Mouse (Mus musculus) embryonic facial prominence, embryonic 14.5 days (tissue): Measurements from ENCODE around the gene Otud7a. TPM values are rescaled to one million over a fixed set of nuclear protein-coding genes. Genes with fewer than 3 reads are reported as not detected.

Source experiments
- ATAC-seq: fragments of 200-750 bp; cut with Nextera tagmentation; 2 replicates; pipeline ENCODE4 v1.8.0; 2017; ENCODE audit warnings: low read depth, moderate number of reproducible peaks, moderate TSS enrichment
- DNase-seq: peaks from one replicate; pipeline ENCODE4 v3.0.0-alpha.2; 2015; ENCODE audit warnings: low spot score
- H3K27ac ChIP-seq: fragments of 300-500 bp; sonication (generic); replicated peaks from 2 replicates; pipeline ENCODE4 v1.5.1; 2014; ENCODE audit warnings: low read depth, mild to moderate bottlenecking, low read length, moderate library complexity
- H3K27me3 ChIP-seq: fragments of 300-500 bp; sonication (generic); replicated peaks from 2 replicates; pipeline ENCODE4 v1.6.1; 2014; ENCODE audit warnings: low read length; ENCODE audit not compliant: control insufficient read depth, insufficient read depth
- H3K36me3 ChIP-seq: fragments of 300-500 bp; sonication (generic); 2 replicates; pipeline ENCODE4 v1.6.1; 2014; ENCODE audit warnings: low read length, mixed read lengths; ENCODE audit not compliant: control insufficient read depth, insufficient read depth
- H3K4me1 ChIP-seq: fragments of 300-500 bp; sonication (generic); 2 replicates; pipeline ENCODE4 v1.6.1; 2014; ENCODE audit warnings: antibody characterized with exemption, low read length; ENCODE audit not compliant: control insufficient read depth, insufficient read depth
- H3K4me2 ChIP-seq: fragments of 300-500 bp; sonication (generic); 2 replicates; pipeline ENCODE4 v1.6.1; 2014; ENCODE audit warnings: low read depth, mild to moderate bottlenecking, low read length, moderate library complexity, mixed read lengths
- H3K4me3 ChIP-seq: fragments of 300-500 bp; sonication (generic); 2 replicates; pipeline ENCODE4 v1.5.1; 2014; ENCODE audit warnings: low read depth, mild to moderate bottlenecking, low read length
- H3K9ac ChIP-seq: fragments of 300-500 bp; sonication (generic); 2 replicates; pipeline ENCODE4 v1.6.1; 2014; ENCODE audit warnings: low read depth, mild to moderate bottlenecking, low read length, moderate library complexity, mixed read lengths
- H3K9me3 ChIP-seq: fragments of 300-500 bp; sonication (generic); 2 replicates; pipeline ENCODE4 v1.6.1; 2016; ENCODE audit warnings: low read length; ENCODE audit not compliant: control insufficient read depth
- WGBS: fragments of 180-500 bp; shearing (Covaris S2); extraction: QIAGEN DNeasy Blood & Tissue Kit; methylation state at CpG from one replicate; pipeline ENCODE4 v1.1.7; 2014; 5-methylcytosine and 5-hydroxymethylcytosine counted together
- polyA plus RNA-seq: library from polyadenylated mRNA; unstranded; fragments of >200 nt; fragmentation: Nextera tagmentation; extraction: Ambion mirVana; gene quantifications from 2 replicates; pipeline ENCODE4 v1.2.1, GENCODE M21; 2014

Gene Otud7a
- polyA plus RNA-seq, 1 experiment from 2014 or later = 0.64 TPM

DNA sequence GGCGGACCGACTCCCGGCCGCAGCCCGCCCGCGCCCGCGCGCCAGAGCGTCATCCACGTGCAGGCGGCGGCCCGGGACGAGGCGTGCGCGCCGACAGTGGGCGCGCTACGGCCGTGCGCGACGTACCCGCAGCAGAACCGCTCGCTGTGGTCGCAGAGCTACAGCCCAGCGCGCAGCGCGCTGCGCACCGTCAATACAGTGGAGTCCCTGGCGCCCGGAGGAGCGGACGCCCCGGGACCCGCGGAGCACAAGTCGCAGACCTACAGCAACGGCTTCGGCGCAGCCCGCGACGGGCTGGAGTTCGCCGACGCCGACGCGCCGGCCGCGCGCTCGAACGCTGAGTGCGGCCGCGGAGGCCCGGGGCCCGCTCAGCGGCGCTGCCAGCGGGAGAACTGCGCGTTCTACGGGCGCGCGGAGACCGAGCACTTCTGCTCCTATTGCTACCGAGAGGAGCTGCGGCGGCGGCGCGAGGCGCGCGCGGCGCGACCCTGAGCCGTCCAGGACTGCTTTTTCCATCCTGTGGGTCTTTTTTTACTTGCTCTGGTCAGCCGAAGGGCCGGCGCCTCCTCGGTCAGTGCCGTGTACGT is 313.8 kb downstream of the Otud7a start:
- Histone ChIP-seq H3K36me3 (no peaks in the 10 kb centered on the region), H3K4me1 (0 out of 2 replicates have a peak, but pooled peaks cover 4% of the 10 kb centered on the region), H3K4me3 (peak overlapping the region; percentile 44), H3K4me2 (peak overlapping the region; percentile 69), H3K27ac (no peak overlapping the region), H3K9ac (peak overlapping the region; percentile 40), H3K27me3 (peaks cover 85% of the 10 kb centered on the region), H3K9me3 (no peaks in the 10 kb centered on the region)
- under 1% methylated on average over 54 of the region's 97 CpGs for WGBS
- DNase-seq (peak; percentile 5), ATAC-seq (peak; percentile 56; the same call in 1 of the 2 replicates)

- no peak for DNase-seq
- no peak for ATAC-seq
- H3K4me3 ChIP-seq = no peak overlapping the region
- 0 out of 2 replicates have a peak, but pooled peaks cover 4% of the 10 kb centered on the region for H3K4me1 ChIP-seq
- 34% methylated on average over 5 of the region's 5 CpGs for WGBS
- H3K27me3 ChIP-seq = peaks cover 73% of the 10 kb centered on the region
- H3K27ac ChIP-seq = no peak overlapping the region
- no peaks in the 10 kb centered on the region for H3K9me3 ChIP-seq
- H3K36me3 ChIP-seq = no peaks in the 10 kb centered on the region
- no peak overlapping the region for H3K9ac ChIP-seq
- no peak overlapping the region for H3K4me2 ChIP-seq
Measured at GRCm38 (mm10) chr7:63759606-63760005, 315.1 kb downstream of the Otud7a start.

GRCm38 (mm10) chr7:63762529-63762928 is 318.0 kb downstream of the Otud7a start:
- no peak for DNase-seq
- no peak overlapping the region for H3K27ac ChIP-seq
- H3K4me2 ChIP-seq = no peak overlapping the region
- H3K4me1 ChIP-seq = 0 out of 2 replicates have a peak, but pooled peaks cover 4% of the 10 kb centered on the region
- no peak for ATAC-seq
- no peaks in the 10 kb centered on the region for H3K9me3 ChIP-seq
- peaks cover 45% of the 10 kb centered on the region for H3K27me3 ChIP-seq
- H3K4me3 ChIP-seq = no peak overlapping the region
- no peak overlapping the region for H3K9ac ChIP-seq
- H3K36me3 ChIP-seq = no peaks in the 10 kb centered on the region
- 63% methylated on average over 3 of the region's 3 CpGs for WGBS

DNA sequence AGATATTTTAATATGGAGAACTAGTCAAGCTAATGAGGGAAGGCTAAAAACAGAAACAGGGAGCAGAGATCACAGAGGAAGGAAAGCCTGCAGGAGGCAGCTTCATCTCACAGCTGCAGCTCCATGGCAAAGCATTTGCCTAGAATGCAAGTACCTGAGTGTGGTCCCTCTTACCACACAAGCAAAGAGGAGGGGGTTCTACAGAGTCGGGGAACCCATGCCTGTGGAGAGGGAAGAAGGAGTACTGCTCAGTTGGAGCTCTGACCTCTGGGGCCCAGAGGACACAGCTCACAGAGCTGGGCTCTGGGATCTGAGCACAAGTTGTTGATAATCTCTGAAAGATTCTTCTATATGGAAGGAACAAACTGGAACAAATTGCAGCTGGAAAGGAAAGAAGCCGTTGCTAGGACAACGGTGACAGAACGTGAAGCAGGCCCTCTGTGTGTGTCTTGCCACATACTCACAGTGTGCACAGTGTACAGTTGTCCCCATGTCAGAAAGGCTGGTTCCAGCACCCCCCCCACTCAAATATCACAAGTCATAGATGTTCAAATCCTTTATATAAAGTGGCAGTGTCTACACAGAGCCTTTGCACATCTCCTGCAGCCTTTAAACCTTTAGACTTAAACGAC is 324.0 kb downstream of the Otud7a start:
- ATAC-seq = no peak

DNA sequence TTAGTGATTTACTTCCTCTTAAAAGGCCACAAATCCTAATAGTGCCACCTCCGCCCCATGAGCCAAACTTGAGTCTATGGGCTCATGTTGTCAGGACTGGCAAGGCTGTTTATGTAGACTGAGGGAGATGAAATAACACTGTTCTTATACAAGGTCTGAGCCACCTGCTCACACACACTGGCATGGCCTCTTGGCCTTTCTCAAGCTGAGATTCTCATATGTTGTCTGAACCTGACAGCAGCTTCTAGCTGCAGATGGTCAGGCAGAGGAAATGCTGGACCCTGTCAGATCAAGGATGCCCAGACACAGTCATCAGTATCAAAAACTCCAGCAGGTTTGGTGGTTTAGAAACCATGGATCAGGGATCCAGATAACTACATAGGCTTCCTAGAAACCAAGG is 328.7 kb downstream of the Otud7a start:
- DNase-seq = no peak
- Histone ChIP-seq H3K4me2 (no peak overlapping the region), H3K4me3 (no peak overlapping the region), H3K36me3 (no peaks in the 10 kb centered on the region), H3K9me3 (no peaks in the 10 kb centered on the region), H3K27me3 (no peaks in the 10 kb centered on the region), H3K4me1 (no peaks in the 10 kb centered on the region), H3K27ac (no peak overlapping the region), H3K9ac (no peak overlapping the region)
- ATAC-seq = no peak
- WGBS = 78% methylated on average over 1 of the region's 1 CpGs

More for the DNA sequence above, 324.0 kb downstream of the Otud7a start:
- Histone ChIP-seq H3K9me3 (no peaks in the 10 kb centered on the region), H3K9ac (no peak overlapping the region), H3K27me3 (no peaks in the 10 kb centered on the region), H3K27ac (no peak overlapping the region), H3K4me2 (no peak overlapping the region), H3K36me3 (no peaks in the 10 kb centered on the region), H3K4me3 (no peak overlapping the region), H3K4me1 (no peaks in the 10 kb centered on the region)
- 51% methylated on average over 5 of the region's 5 CpGs for WGBS
- no peak for DNase-seq

GRCm38 (mm10) chr7:63774291-63774690 is 329.7 kb downstream of the Otud7a start:
- no peaks in the 10 kb centered on the region for H3K27me3 ChIP-seq
- no peaks in the 10 kb centered on the region for H3K4me1 ChIP-seq
- DNase-seq = no peak
- no peak overlapping the region for H3K4me2 ChIP-seq
- H3K27ac ChIP-seq = no peak overlapping the region
- 54% methylated on average over 1 of the region's 1 CpGs for WGBS
- no peaks in the 10 kb centered on the region for H3K36me3 ChIP-seq
- ATAC-seq = no peak
- no peak overlapping the region for H3K9ac ChIP-seq
- no peak overlapping the region for H3K4me3 ChIP-seq
- no peaks in the 10 kb centered on the region for H3K9me3 ChIP-seq

DNA sequence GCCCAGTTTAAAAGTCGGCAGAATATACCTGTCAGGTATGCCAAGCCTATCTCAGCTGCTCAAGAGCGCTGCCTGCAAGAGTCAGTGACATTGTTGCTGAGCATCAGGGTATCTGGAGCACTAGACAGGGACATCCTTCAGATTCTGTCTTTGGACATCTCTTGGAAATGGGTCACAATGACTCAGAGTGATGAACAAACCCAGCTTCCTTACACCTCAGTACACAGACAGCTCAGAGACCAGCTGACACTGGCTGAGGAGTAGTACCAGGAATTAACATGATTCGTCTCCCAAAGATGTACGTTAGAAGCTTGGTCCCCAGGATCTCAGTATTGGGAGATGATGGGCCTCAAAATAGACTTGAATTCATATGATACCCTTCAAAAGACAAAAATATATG is 332.8 kb downstream of the Otud7a start:
- no peak overlapping the region for H3K27ac ChIP-seq
- no peak overlapping the region for H3K9ac ChIP-seq
- no peaks in the 10 kb centered on the region for H3K4me1 ChIP-seq
- ATAC-seq = no peak
- no peaks in the 10 kb centered on the region for H3K27me3 ChIP-seq
- no peaks in the 10 kb centered on the region for H3K9me3 ChIP-seq
- H3K4me3 ChIP-seq = no peak overlapping the region
- no peaks in the 10 kb centered on the region for H3K36me3 ChIP-seq
- DNase-seq = no peak
- H3K4me2 ChIP-seq = no peak overlapping the region
- WGBS = 88% methylated on average over 4 of the region's 4 CpGs

- Histone ChIP-seq H3K9ac (no peak overlapping the region), H3K27me3 (no peaks in the 10 kb centered on the region), H3K9me3 (no peaks in the 10 kb centered on the region), H3K4me3 (no peak overlapping the region), H3K27ac (no peak overlapping the region), H3K36me3 (no peaks in the 10 kb centered on the region), H3K4me1 (no peaks in the 10 kb centered on the region), H3K4me2 (no peak overlapping the region)
- no peak for DNase-seq
- WGBS = 91% methylated on average over 3 of the region's 3 CpGs
- ATAC-seq = no peak
Measured at GRCm38 (mm10) chr7:63780821-63781220, 336.3 kb downstream of the Otud7a start.

- no peak overlapping the region for H3K4me2 ChIP-seq
- whole genome bisulfite sequencing = 82% methylated on average over 5 of the region's 5 CpGs
- ATAC-seq (no peak), DNase-seq (no peak)
- no peaks in the 10 kb centered on the region for H3K36me3 ChIP-seq
- no peaks in the 10 kb centered on the region for H3K27me3 ChIP-seq
- H3K27ac ChIP-seq = no peak overlapping the region
- no peaks in the 10 kb centered on the region for H3K9me3 ChIP-seq
- no peak overlapping the region for H3K9ac ChIP-seq
- H3K4me1 ChIP-seq = no peaks in the 10 kb centered on the region
- H3K4me3 ChIP-seq = no peak overlapping the region
Measured at GRCm38 (mm10) chr7:63789743-63790142, 345.2 kb downstream of the Otud7a start.
